Mouse (Mus musculus): ENCODE results near the gene Pknox1.
"Not testable (repeated sequence)": the region's sequence is repeated elsewhere in the genome, so short reads cannot be mapped to it uniquely, and the experiment has no call there.

Gene Pknox1

GRCm38 (mm10) chr17:31552601-31553000 is 11.9 kb upstream of the Pknox1 start:
- DNase-seq (ENCODE audit: low read depth in 2 of 2, low spot score in 2 of 2) = not testable (repeated sequence)

DNA sequence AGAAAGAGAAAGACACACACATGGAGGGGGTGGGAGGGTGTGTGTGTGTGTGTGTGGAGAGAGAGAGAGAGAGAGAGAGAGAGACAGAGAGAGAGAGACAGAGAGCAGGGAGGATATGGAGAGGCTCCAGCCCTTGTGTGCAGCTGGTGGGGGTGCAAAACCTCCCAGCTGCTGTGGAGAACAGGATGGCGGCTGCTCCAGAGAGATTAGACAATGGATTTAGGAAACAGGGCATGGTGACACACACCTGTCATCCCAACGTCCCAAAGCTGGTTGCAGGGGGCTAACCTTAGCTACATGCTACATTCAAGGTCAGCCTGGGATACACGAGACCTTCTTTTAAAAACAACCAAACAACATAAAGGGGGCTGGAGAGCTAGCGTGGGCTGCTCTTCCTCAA is 8.3 kb upstream of the Pknox1 start:
- DNase-seq (ENCODE audit: low read depth in 2 of 2, low spot score in 2 of 2) = no peak

DNA sequence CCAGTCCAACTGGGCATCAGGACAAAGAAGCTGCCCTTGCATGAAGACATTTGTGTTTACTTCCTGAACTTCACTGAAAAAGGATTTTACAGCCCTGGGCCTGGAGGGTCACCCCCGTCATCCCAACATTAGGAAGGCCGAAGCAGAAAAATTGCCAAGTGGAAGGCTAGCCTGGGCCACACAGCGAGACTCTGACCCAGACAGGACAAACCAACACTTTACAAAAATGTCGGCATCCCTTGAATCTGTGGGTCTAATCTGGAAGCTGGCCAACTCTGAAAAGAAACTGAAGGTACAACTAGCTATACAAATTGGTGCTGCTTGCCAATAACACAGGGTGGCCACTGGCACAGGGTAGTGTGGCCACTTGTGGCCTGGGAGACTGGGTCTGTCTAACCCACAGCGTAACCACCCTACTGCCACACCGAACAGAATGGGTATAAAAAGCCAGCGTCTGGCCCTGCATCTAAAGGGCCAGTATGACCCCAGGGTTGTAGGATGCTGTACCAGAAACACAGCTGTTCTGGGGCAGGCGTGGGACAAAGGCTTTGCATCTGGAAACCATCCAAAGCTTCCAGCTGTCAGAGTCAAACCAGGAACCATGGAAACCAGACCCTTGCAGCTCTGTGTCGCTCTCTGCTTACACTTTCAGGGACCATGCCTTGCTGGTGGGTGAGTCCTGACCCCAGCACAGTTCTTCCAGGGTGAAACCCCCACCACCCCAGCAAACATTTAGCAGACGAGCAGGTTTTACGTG is 7.2 kb upstream of the Pknox1 start:
- no peak for DNase-seq (ENCODE audit: low read depth in 2 of 2, low spot score in 2 of 2)

GRCm38 (mm10) chr17:31557947-31558542 is 6.5 kb upstream of the Pknox1 start:
- no peak for DNase-seq (ENCODE audit: low read depth in 2 of 2, low spot score in 2 of 2)

DNA sequence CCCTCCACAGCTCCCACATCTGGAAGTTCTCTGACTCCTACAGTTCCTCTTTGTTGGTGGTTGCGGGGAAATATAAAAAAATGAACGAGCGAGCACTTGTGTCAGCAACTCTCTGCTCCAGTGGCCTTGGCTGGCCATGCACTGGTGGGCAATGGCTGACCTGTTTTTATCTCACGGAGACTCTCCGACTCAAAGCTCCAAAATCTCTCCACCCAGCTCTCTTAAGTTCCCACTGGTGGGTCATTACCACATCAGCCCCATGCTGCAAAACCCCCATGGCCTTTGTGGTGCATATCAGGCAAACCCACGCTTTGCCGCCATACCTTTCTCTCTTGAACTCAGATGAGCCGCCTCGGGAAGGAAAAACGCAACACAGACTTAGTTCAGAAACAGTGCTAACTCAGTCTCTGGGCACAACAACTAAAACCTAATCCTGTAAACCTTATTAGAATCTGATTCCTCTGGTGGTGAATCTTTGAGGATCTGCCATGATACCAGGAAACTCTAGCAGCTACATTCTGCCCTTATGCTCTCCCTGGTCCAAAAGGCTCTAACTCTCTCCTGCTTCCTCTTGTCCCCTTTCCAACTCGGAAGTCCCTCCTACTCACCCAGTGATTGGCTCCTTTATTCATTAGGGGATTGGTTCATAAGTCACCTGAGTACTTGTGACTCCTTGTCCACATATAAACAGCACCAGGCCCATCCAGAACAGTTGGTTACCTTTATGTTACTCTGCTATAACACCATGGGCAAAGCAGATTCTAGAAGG is 5.3 kb upstream of the Pknox1 start:
- DNase-seq (ENCODE audit: low read depth in 2 of 2, low spot score in 2 of 2) = no peak

- peak; percentile 18 to 32 for DNase-seq (ENCODE audit: low read depth in 2 of 2, low spot score in 2 of 2)
Observed at GRCm38 (mm10) chr17:31563632-31564014, 911 bp upstream of the Pknox1 start.

DNA sequence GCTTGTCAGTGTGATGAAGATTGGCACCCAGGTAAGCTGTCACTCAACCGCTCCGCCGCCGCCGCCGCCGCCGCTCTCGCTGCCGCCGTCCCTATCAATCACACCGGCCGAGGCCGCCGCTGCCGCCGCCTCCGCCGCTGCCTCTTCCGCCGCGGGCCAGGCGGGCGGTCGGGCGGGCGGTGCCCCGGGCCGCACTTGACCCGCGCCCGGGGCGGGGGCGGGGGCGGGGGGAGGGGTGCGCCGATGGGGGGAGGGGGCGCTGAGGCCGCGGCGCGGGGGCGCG is 265 bp downstream of the Pknox1 start:
- no peak for DNase-seq (ENCODE audit: low read depth in 2 of 2, low spot score in 2 of 2)

GRCm38 (mm10) chr17:31565141-31566056 is 865 bp downstream of the Pknox1 start:
- DNase-seq (ENCODE audit: low read depth in 2 of 2, low spot score in 2 of 2) = peak; percentile 48 to 49

DNA sequence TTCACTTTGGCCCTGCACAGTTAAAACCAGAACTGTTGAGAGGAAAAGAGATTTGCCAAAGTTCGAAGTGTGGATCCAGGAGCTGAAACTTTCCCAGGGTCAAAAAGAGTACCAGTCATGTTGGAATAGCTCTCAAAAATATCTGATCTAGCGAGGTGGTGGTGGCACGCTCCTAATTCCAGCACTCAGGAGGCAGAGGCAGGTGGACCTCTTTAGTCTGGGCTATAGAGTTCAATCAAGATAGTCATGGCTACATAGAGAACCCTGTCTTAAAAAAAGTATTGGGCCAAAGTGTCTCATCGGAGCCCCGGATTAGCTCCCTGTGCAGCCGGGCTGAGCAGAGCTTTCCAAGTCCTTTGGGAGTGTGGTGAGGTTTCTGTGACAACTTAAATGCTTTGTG is 1.7 kb downstream of the Pknox1 start:
- no peak for DNase-seq (ENCODE audit: low read depth in 2 of 2, low spot score in 2 of 2)

GRCm38 (mm10) chr17:31569756-31570155 is 5.2 kb downstream of the Pknox1 start:
- no peak for DNase-seq (ENCODE audit: low read depth in 2 of 2, low spot score in 2 of 2)

DNA sequence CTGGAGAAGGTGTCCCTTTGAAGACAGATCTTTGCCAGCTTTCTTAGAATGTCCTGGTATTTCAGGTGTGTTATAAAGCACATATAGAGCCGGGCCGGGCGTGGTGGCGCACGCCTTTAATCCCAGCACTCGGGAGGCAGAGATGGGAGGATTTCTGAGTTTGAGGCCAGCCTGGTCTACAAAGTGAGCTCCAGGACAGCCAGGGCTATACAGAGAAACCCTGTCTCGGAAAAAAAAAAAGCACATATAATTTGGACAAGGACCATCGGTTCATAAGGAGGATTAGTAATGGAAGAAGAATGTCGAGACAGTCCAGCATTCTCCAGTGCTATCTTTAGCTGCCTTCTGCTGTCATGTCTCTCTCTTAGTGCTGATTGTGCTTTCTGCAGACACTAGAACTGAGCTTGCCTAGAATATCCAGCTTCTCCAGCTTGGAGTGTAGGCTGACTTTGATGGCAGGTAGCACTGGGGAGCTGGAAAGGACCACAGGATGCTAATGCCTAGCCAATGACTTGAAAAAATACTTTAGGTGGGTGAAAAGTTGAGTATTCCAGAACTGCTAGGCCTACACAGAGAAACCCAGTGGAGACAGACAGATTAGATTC is 5.9 kb downstream of the Pknox1 start:
- DNase-seq (ENCODE audit: low read depth in 2 of 2, low spot score in 2 of 2) = no peak

DNA sequence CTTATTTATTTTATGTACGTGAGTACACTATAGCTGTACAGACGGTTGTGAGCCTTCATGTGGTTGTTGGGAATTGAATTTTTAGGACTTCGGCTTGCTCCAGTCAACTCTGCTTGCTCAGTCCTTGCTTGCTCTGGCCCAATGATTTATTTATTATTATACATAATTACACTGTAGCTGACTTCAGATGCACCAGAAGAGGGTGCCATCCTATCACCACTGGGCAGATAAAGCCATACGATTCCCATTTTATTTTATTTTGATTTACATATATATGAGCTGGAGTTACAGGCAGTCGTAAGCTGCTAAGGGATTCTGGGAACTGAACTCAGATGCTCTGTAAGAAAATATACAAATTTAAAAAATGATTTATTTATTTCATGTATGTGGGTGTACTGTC is 7.2 kb downstream of the Pknox1 start:
- DNase-seq (ENCODE audit: low read depth in 2 of 2, low spot score in 2 of 2) = no peak

DNA sequence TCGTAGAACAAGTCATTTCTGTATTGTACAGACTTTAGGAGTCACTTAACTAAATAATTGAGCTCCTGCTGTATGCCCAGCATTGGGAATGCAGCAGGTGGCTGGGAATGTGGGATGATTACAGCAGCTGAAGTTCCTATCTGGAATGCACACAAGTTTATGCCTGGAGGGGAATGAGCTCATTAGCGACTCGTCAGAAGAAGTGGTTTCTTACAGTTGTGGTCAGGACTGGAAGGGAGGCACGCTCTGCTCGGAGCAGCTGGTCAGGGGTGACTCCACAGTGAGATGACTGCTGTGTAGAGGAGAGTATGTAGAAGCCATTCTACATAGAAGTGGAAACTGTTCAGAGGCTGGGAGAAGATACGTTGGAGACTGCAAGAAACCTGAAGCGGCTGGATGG is 10.1 kb downstream of the Pknox1 start:
- DNase-seq (ENCODE audit: low read depth in 2 of 2, low spot score in 2 of 2) = no peak

- DNase-seq (ENCODE audit: low read depth in 2 of 2, low spot score in 2 of 2) = no peak
Observed at GRCm38 (mm10) chr17:31576394-31577175, 12.1 kb downstream of the Pknox1 start.

GRCm38 (mm10) chr17:31580344-31580743 is 15.8 kb downstream of the Pknox1 start:
- DNase-seq (ENCODE audit: low read depth in 2 of 2, low spot score in 2 of 2) = no peak

DNA sequence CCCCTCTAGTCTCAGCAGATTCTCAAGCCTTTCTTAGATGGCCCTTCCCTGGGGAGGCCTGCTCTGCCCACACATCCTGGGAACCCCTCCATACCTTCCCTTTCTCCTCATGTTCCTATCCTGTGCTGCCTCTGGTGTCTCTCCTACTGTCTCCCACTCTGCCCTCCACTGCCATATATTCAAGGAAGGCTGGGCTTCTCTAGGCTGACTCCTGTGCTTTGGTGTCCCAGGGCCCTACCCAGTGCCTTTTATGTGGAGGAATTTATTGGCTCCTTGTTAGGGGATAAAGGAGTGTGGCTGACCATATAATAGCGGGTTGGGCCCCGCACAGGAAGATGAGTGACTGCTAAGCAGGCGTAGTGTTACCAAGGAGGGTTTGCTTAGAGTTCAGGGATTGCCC is 18.7 kb downstream of the Pknox1 start:
- no peak for DNase-seq (ENCODE audit: low read depth in 2 of 2, low spot score in 2 of 2)

DNA sequence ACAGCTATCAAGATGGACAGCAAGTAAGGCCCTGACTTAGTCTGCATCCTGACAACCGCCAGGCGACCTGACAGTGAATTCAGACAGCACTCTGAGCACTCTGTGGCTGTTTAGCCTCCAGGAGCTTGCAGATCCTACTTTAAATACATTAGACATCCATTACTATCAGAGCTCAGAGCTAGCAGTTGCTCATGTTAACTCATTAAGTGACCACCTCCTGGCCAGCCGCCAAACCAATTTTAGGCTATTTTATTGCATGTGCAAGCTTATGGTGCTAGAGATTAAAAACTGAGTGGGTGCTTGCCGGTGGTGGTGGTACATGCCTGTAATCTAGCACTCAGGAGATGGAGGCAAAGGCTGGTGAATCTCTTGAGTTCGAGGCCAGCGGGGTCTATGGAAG is 19.2 kb downstream of the Pknox1 start:
- DNase-seq (ENCODE audit: low read depth in 2 of 2, low spot score in 2 of 2) = no peak

DNA sequence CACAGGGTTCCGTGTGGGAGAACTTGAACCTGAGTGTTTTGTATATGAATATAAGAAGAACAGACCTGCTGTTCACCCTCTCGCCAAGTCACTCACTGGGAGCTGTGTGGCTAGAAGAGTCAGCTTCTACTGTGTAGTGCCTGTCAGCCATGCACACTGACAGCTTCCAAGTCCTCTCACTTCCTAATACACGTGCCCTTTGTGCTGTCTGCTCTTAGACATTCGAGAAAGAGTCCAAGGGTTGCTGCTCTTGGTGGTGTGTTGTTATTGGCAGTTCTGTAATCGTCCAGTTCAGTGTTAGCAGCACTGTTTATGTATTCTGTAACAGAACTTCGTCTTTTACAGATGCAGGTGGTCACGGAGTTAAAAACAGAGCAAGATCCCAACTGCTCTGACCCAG is 23.6 kb downstream of the Pknox1 start:
- no peak for DNase-seq (ENCODE audit: low read depth in 2 of 2, low spot score in 2 of 2)

DNA sequence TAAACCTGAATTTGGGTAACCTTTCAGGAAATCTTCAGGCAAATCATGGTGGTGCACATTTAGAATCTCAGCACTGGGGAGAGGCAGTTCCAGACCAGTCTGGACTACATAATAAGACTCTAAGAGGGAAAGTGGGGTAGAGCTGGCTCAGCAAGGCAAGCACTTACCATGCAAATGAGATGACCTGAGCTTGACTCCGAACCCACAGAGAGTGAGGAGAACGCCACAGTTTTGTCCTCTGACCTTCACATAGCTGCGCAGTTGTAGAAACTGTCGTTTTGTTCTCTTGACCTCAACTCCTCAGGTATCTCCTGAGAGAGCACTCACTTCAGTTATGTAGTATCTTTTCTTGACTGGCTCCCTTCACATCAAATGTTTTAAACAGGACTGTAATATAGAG is 24.2 kb downstream of the Pknox1 start:
- DNase-seq (ENCODE audit: low read depth in 2 of 2, low spot score in 2 of 2) = no peak

GRCm38 (mm10) chr17:31590846-31591245 is 26.3 kb downstream of the Pknox1 start:
- no peak for DNase-seq (ENCODE audit: low read depth in 2 of 2, low spot score in 2 of 2)
